Mouse (Mus musculus) left cerebral cortex, postnatal 14 days (tissue): ENCODE results near the gene Trrap. TPM values are rescaled to one million over a fixed set of nuclear protein-coding genes. Genes with fewer than 3 reads are reported as not detected.
"Not testable (repeated sequence)": the region's sequence is repeated elsewhere in the genome, so short reads cannot be mapped to it uniquely, and the experiment has no call there.

ENCODE experiments used
- DNase-seq, 2 experiments: peaks; one replicate each; pipeline ENCODE4 v3.0.0; 2021 to 2022; ENCODE audit warnings: low spot score in 2 of 2, mixed read lengths in 1 of 2
- intact Hi-C: fragments of 180-260 bp; cut with DNase I; formaldehyde crosslinking; loops from one replicate; pipeline ENCODE4 v1.15.1; 2025
- long read RNA-seq, 2 experiments: library from polyadenylated mRNA; stranded (forward); transcript quantifications; one replicate each; pipeline ENCODE4 v2.0.0; 2021
- total RNA-seq, 2 experiments: library from RNA; stranded (reverse); gene quantifications; 2 replicates each; pipeline ENCODE4 v1.2.3; 2021

The Trrap gene
- total RNA-seq: 100 to 1,000 TPM; 164 to 166 TPM
- long read RNA-seq, experiment 1, partial matches to known transcripts: 22 of 29 reads
- long read RNA-seq, experiment 1, other reads (novel, unspliced or antisense): 7 of 29 reads
- long read RNA-seq, experiment 2, partial matches to known transcripts: 11 of 20 reads
- long read RNA-seq, experiment 2, other reads (novel, unspliced or antisense): 9 of 20 reads

- DNase-seq, intact Hi-C loops: not testable (repeated sequence)
Observed at GRCm38 (mm10) chr5:144767106-144767798, at the start of gene Trrap. TSS of gene Trrap (plus strand) at chr5:144767732.

DNA sequence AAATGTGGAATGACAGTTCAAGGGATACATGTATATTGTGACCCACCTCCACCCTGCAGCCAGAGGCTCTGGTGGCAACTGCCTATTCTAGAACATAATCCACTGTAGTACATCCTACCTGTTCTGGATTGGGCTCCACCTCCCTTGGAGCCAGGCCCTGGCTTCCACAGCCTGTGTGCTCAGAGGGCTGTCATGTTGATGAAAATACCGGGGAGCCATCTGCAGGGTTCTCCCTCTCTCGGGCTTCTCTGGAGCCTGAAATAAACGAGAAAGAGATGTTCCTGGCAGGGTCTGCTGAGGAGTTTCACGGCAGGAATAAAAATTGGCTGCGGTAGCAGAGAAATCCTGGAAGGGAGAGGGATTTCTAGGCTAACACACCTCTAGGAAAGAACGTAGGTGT is 47.8 kb upstream of the Trrap start:
- intact Hi-C loops: loop anchor here (10.0 kb wide), 1 partner anchor 275 kb away; no protein-coding TSS in a partner anchor
- DNase-seq: peak; percentile 62 to 79

DNA sequence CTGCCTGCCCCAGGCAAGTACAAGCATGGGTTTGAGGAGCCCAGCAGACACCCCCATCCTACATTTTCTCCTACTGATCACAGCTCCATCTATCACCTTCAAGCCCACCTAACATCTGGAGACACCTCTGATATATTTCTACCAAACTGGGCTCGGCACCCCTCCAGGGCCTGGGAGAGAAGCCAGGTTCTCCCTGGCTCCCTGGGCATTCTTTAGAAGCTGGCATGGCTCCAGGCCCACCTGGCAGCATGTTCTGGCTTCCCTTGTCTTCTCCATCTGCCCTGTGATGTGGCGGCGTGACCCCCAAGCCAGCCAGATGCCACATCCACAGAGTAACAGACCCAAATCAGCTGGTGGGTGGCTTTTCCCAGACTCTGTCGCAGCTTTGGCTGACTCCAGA is 47.3 kb upstream of the Trrap start:
- intact Hi-C loops: loop anchor here (10.0 kb wide), 1 partner anchor 275 kb away; no protein-coding TSS in a partner anchor
- peak; percentile 56 to 61 for DNase-seq

- no peak for DNase-seq
- intact Hi-C loops: loop anchor here (5.0 to 10.0 kb wide), 2 partner anchors 258 to 280 kb away; no protein-coding TSS in a partner anchor
Observed at GRCm38 (mm10) chr5:144724926-144725325, 42.6 kb upstream of the Trrap start.

DNA sequence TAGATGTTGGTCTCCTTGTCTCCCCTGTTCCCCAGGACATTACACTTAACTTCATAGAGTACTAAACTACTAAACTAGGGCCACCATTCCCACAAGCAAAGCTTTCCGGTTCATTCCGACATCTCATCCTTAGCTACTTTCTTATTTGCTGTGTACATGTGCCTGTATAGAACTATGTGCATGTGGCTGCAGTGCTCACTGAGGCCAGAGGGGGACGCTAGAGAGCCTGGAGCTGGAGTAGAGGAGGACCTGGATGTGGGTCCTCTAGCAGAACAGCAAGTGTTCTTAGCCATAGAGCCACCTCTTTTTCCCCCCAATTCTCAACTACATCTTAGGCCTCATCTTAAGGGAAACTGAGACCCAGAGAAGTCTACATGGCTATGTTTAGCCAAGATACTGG is 42.0 kb upstream of the Trrap start:
- intact Hi-C loops: loop anchor here (5.0 to 10.0 kb wide), 2 partner anchors 258 to 281 kb away; no protein-coding TSS in a partner anchor
- no peak for DNase-seq

DNA sequence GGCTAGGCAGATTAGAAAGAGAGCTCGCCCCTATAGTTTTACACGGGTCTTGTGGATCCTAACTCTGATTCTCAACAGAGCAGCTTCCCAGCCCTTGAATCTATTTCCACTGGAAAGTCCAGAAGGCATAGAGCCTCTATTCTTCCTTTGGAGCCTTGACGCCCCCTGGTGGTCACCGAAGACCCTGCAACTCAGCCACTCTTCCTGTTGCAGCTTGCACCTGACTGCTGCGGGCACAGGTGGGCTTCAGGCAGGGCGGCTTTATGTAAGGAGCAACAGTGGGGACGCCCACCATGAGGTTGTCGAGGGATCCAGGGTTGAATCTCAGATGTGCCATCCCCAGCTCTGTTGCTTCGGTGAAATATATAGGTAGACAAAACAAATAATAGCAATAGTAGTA is 40.4 kb upstream of the Trrap start:
- peak; percentile 78 to 87 for DNase-seq
- intact Hi-C loops: loop anchor here (2.0 to 10.0 kb wide), 4 partner anchors 182 to 338 kb away; partner anchors contain the start of gene Nptx2

- no peak for DNase-seq
- intact Hi-C loops: loop anchor here (5.0 to 10.0 kb wide), 2 partner anchors 261 to 283 kb away; no protein-coding TSS in a partner anchor
Observed at GRCm38 (mm10) chr5:144728237-144728636, 39.3 kb upstream of the Trrap start.

GRCm38 (mm10) chr5:144729216-144729615 is 38.3 kb upstream of the Trrap start:
- intact Hi-C loops: loop anchor here (5.0 to 10.0 kb wide), 2 partner anchors 262 to 284 kb away; no protein-coding TSS in a partner anchor

DNA sequence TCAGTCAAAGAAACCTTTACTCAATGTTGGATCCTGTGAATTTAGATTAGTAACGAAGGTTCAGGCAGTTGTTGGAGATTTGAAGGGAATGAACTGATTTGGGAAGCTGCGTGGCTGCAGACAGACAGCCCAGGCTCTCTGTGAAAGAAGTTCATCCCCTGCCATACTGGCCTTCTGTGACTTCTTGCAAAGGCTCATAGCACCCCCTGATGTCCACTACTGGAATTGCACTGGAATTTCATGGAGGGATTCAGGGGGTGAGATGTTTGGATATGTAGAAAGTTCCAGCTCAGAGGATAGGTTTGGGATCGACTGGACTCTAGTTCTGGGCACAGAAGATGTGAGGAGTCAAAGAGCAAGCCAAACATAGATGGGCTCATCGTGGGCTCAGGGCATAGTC is 33.6 kb upstream of the Trrap start:
- intact Hi-C loops: loop anchor here (2.0 kb wide), 1 partner anchor 347 kb away; no protein-coding TSS in a partner anchor
- peak; percentile 84 to 87 for DNase-seq

More at GRCm38 (mm10) chr5:144729216-144729615, 38.3 kb upstream of the Trrap start:
- no peak for DNase-seq

DNA sequence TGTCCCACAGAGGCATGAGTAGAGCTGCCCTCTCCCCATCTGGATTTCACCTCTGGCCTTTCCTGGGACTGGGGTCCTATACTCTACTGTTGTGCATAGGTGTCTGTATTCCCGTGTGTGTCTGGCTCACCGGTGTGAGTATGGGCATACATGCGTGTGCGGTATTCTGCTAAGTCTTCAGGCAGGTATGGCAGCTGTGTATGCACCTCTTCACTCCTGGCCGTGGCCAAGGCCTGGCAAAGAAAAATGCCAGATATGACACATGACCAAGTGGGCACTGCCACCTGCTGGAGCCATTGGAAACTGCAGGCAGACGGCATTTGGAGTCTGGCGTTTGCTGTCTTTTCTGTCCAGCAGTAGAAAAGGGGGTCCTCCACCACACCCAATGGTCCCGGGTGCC is 32.6 kb upstream of the Trrap start:
- intact Hi-C loops: loop anchor here (2.0 to 5.0 kb wide), 2 partner anchors 348 to 528 kb away; no protein-coding TSS in a partner anchor

GRCm38 (mm10) chr5:144737101-144737500 is 30.4 kb upstream of the Trrap start:
- DNase-seq: no peak
- intact Hi-C loops: loop anchor here (5.0 kb wide), 1 partner anchor 530 kb away; no protein-coding TSS in a partner anchor

More for the DNA sequence above, 32.6 kb upstream of the Trrap start:
- peak; percentile 83 for DNase-seq

- no peak for DNase-seq
- intact Hi-C loops: no loop called here
Observed at GRCm38 (mm10) chr5:144752432-144752831, 15.1 kb upstream of the Trrap start.

DNA sequence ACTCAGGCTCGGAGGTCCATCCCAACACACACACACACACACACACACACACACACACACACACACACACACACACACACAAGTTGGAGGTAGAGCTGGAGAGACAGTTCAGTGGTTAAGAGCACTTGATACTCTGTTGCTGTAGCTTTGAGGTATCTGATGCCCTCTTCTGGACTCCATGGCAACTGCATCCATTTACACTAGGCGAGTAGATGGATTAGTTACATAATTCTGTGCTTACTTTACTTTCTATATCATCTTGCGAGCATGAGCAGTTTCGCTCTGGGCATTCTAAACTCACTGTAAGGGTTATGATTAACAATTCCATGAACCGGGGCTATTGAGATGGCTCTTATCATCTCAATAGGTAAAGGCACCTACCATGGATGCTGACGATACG is 14.5 kb upstream of the Trrap start:
- intact Hi-C loops: no loop called here

DNA sequence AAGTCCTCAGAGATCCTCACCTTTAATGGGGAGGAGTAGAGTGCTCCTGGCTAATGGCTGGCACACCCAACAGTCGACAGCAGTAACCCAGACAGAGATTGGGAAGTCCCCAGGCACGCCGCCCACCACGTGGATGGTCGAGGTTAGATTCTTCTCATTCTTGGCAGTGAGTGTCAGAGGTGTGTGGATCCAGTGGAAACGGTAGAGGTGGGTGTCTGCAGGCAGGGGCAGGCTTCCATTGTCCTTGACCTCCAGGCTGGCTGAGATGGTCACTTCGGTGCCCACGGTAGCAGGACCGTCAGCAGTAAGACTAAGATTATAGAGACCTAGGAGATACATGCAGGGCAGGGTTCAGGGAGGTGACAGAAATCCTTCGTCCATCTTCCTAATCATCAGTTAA is 12.3 kb upstream of the Trrap start:
- intact Hi-C loops: no loop called here
- DNase-seq: no peak

More for the DNA sequence above, 14.5 kb upstream of the Trrap start:
- peak; percentile 85 to 92 for DNase-seq

DNA sequence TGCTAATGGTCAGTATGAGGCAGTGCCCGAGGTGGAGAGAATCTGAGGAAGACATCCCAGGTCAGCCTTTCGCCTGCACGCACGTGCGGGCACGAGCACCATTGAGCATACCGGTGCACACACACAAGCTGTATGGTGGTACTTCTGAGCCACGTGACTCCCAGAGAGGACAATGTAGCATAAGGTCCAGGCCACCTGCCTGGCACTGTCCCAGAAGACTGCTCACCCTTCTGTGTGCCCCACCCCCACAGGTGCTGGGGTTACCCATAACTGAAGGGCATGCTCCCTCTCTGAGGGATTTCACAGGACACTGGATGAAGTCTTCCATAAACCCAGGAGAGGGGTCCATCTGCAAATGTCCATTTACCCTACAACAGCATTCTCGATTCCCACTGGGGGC is 10.1 kb upstream of the Trrap start:
- intact Hi-C loops: no loop called here
- no peak for DNase-seq

GRCm38 (mm10) chr5:144758422-144758821 is 9.1 kb upstream of the Trrap start:
- intact Hi-C loops: no loop called here
- DNase-seq: peak; percentile 62 to 73

DNA sequence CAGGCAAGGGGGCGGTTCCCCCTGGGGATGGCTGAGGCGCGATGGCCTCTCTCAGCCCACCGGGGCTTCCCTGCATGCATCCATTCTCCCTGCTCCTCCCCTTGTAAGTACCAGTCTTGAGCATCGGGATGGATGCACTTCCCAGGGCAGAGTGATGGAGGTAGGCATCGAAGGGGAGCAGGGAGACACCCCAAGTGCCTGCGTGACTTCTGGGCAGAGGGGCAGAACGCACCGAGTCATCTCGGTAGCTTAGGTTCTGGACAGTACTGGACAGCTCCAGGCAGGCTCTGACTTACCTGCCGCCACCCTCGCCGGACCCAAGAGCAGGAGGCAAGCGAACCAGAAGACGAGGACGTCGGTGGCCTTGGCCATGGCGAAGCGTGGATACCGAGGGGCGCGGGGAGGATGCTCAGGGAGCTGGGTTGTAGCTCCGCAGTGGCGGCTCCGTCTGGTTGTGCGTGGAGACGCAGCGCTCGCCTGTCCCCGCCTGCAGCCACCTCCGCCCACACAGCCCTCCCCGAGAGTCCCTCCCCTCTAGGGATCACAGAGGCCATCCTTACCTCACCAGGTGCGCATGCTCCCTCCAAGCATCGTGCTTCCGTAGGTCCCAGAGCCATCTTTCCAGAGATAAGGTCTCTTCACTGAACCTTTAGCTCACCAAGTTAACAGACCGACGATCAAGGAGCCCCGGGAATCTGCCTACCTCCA is 6.2 kb upstream of the Trrap start, which contains the start of gene Tmem130:
Tmem130 (minus strand) TSS at position 658 of the 708 bp plus-strand sequence.
- peak; percentile 82 to 89 for DNase-seq
- intact Hi-C loops: no loop called here

GRCm38 (mm10) chr5:144766026-144766425 is 1.5 kb upstream of the Trrap start:
- DNase-seq: no peak
- intact Hi-C loops: no loop called here

- peak in 1 of 2 experiments; percentile 41 for DNase-seq
- intact Hi-C loops: no loop called here
Observed at GRCm38 (mm10) chr5:144766646-144767045, 886 bp upstream of the Trrap start.
